ENCODE assay signal across 17 mouse cellular contexts in the genomic region with DNA sequence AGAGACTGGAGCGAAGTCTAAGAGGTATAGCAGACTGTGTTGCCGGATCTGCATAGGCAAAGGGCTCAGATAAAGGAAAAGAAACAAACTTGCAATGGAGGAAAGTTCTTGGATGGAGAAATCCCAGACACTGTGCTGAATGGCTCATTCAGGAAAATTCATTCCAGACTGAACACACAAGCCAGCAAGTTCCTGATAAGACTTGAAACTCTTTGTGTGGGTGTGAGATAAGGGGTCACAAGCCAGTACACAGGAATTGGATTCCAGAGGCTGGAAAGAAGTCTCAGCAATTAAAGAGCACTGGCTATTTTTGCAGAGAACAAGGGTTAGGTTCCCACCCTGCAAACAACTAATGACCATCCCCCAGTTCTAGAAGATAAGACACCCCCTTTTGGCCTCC. TPM values are rescaled to one million over a fixed set of nuclear protein-coding genes. Genes with fewer than 3 reads are reported as not detected.
DNase-seq lines count a peak whose midpoint lies in the region; ATAC-seq and TF ChIP-seq lines count a peak whose summit lies in the region.
"Had no signal": no experiment of that assay in that cellular context is flagged by ENCODE, and none has a peak within 500 bp of the region (broad histone marks: within the 10 kb centered on the region; RNA-seq: fewer than 3 reads in every experiment).

No protein-coding gene starts in this region.

- ATAC-seq in lung, embryonic 16.5 days (ENCODE audit: low read depth), result 0 out of 2 replicates have a peak, but pooled peaks have one; percentile 17
- peak; percentile 95 for ATAC-seq in heart, embryonic 15.5 days (replicated peaks; ENCODE audit: insufficient number of reproducible peaks, insufficient read depth, low FRiP score, low read depth)
- no peak for ATAC-seq in intestine, postnatal 0 days
- ATAC-seq: hindbrain, postnatal 0 days; lung, postnatal 0 days had no signal

- no peak overlapping the region for H3K4me3 ChIP-seq in lung, embryonic 16.5 days (ENCODE audit: low read length)
- no peak overlapping the region for H3K4me3 ChIP-seq in heart, embryonic 15.5 days
- no peak overlapping the region for H3K4me3 ChIP-seq in intestine, postnatal 0 days (ENCODE audit: low read depth, low read length)

- H3K27me3 ChIP-seq in lung, embryonic 16.5 days (ENCODE audit: control insufficient read depth, insufficient read depth, low read depth, low read length), result no peaks in the 10 kb centered on the region
- H3K27me3 ChIP-seq in heart, embryonic 15.5 days, result no peaks in the 10 kb centered on the region
- H3K27me3 ChIP-seq in intestine, postnatal 0 days (replicated peaks; ENCODE audit: control insufficient read depth, insufficient read depth, low read length), result no peaks in the 10 kb centered on the region

- no peak overlapping the region for H3K9ac ChIP-seq in lung, embryonic 16.5 days (ENCODE audit: low read length)
- no peak overlapping the region for H3K9ac ChIP-seq in heart, embryonic 15.5 days
- no peak overlapping the region for H3K9ac ChIP-seq in intestine, postnatal 0 days (ENCODE audit: low read depth, low read length)

- DNase-seq in lung, adult 18-20 months, result no peak
- peak; percentile 53 for DNase-seq in yolk sac, embryonic 10.5 days (ENCODE audit: low spot score)
- no peak for DNase-seq in adrenal gland, adult 8-10 months
- DNase-seq in urinary bladder, adult 18-20 months (ENCODE audit: low spot score in 2 of 2), result no peak
- DNase-seq: cerebellum, adult 11 months; gastrocnemius, postnatal 36 days; layer of hippocampus, adult 9-11 months; right cerebral cortex, adult 18-20 months had no signal

- no peak overlapping the region for H3K4me2 ChIP-seq in lung, embryonic 16.5 days (ENCODE audit: low read depth, low read length)
- peak overlapping the region; percentile 25 for H3K4me2 ChIP-seq in heart, embryonic 15.5 days
- no peak overlapping the region for H3K4me2 ChIP-seq in intestine, postnatal 0 days (replicated peaks; ENCODE audit: low read depth)

- TF ChIP-seq CTCF in intestine, postnatal 0 days (IDR thresholded peaks at IDR 0.05; ENCODE audit: low read depth), result no peak

- H3K27ac ChIP-seq in lung, embryonic 16.5 days (ENCODE audit: low read length), result no peak overlapping the region
- H3K27ac ChIP-seq in heart, embryonic 15.5 days, result peak overlapping the region; percentile 80
- H3K27ac ChIP-seq in intestine, postnatal 0 days (ENCODE audit: low read depth, low read length), result peak overlapping the region; percentile 9; the same call in 1 of the 2 replicates
- H3K27ac ChIP-seq: hindbrain, postnatal 0 days; kidney, postnatal 0 days had no signal

- 50% methylated on average over 2 of the region's 2 CpGs for WGBS in lung, embryonic 16.5 days
- 26% methylated on average over 2 of the region's 2 CpGs for WGBS in heart, embryonic 15.5 days
- 53% methylated on average over 2 of the region's 2 CpGs for WGBS in intestine, postnatal 0 days

- no peaks in the 10 kb centered on the region for H3K36me3 ChIP-seq in lung, embryonic 16.5 days (ENCODE audit: control insufficient read depth, insufficient read depth, low read length)
- no peaks in the 10 kb centered on the region for H3K36me3 ChIP-seq in heart, embryonic 15.5 days
- no peaks in the 10 kb centered on the region for H3K36me3 ChIP-seq in intestine, postnatal 0 days (ENCODE audit: control insufficient read depth, insufficient read depth)

- 0 out of 2 replicates have a peak, but pooled peaks cover 4% of the 10 kb centered on the region for H3K4me1 ChIP-seq in lung, embryonic 16.5 days (replicated peaks; ENCODE audit: control insufficient read depth, insufficient read depth, low read length)
- H3K4me1 ChIP-seq in heart, embryonic 15.5 days (replicated peaks), result peaks cover 26% of the 10 kb centered on the region
- H3K4me1 ChIP-seq in intestine, postnatal 0 days (replicated peaks; ENCODE audit: control insufficient read depth, insufficient read depth, low read length), result no peaks in the 10 kb centered on the region

- H3K9me3 ChIP-seq in lung, embryonic 16.5 days (ENCODE audit: control insufficient read depth, low read length), result no peaks in the 10 kb centered on the region
- H3K9me3 ChIP-seq in heart, embryonic 15.5 days (replicated peaks), result no peaks in the 10 kb centered on the region
- H3K9me3 ChIP-seq in intestine, postnatal 0 days (ENCODE audit: control insufficient read depth), result no peaks in the 10 kb centered on the region

RNA-seq across cellular contexts. Expression of a gene that starts 22.4 kb away (rescaled TPM):
- 0.33 and 0.63 TPM in 2 replicates for polyA plus RNA-seq in lung, embryonic 16.5 days (2015; fragmentation: Nextera tagmentation; extraction: Ambion mirVana)
- 0.19 and 0.37 TPM in 2 replicates for polyA plus RNA-seq in heart, embryonic 15.5 days (2015; fragmentation: Nextera tagmentation; extraction: Ambion mirVana)
- 0.09 and 0.10 TPM in 2 replicates for polyA plus RNA-seq in intestine, postnatal 0 days (2015; fragmentation: Nextera tagmentation; extraction: Ambion mirVana)
- total RNA-seq in adrenal gland, adult 8-10 months (2022), result under 1 TPM; 0.09 to 0.65 (median 0.29) TPM
- total RNA-seq: neutrophil, adult 5-6 weeks had no signal

RNA-seq across cellular contexts. Expression of a gene that starts 25.8 kb away (rescaled TPM):
- 51.1 and 56.8 TPM in 2 replicates for polyA plus RNA-seq in lung, embryonic 16.5 days (2015; fragmentation: Nextera tagmentation; extraction: Ambion mirVana)
- 36.4 and 41.7 TPM in 2 replicates for polyA plus RNA-seq in heart, embryonic 15.5 days (2015; fragmentation: Nextera tagmentation; extraction: Ambion mirVana)
- polyA plus RNA-seq in intestine, postnatal 0 days (2015; fragmentation: Nextera tagmentation; extraction: Ambion mirVana), result 27.6 and 30.8 TPM in 2 replicates
- total RNA-seq in adrenal gland, adult 8-10 months (2022), result 100 to 1,000 TPM; 130 to 206 (median 160) TPM

RNA-seq across cellular contexts. Expression of a gene that starts 33.0 kb away (rescaled TPM):
- 0.43 and 0.73 TPM in 2 replicates for polyA plus RNA-seq in lung, embryonic 16.5 days (2015; fragmentation: Nextera tagmentation; extraction: Ambion mirVana)
- polyA plus RNA-seq in heart, embryonic 15.5 days (2015; fragmentation: Nextera tagmentation; extraction: Ambion mirVana), result 4.9 and 6.3 TPM in 2 replicates
- polyA plus RNA-seq in intestine, postnatal 0 days (2015; fragmentation: Nextera tagmentation; extraction: Ambion mirVana), result 6.2 and 6.6 TPM in 2 replicates
- under 1 TPM in 2 of 4 experiments, not detected in 2; 0.29 to 0.75 TPM for total RNA-seq in adrenal gland, adult 8-10 months (2022)
- total RNA-seq: gastrocnemius, postnatal 36 days; hindbrain, postnatal 0 days; left cerebral cortex, postnatal 14 days; neutrophil, adult 5-6 weeks had no signal
- polyA plus RNA-seq: spleen, adult 2 months had no signal
